Mouse (Mus musculus): ENCODE data around the gene Six5. TPM values are rescaled to one million over a fixed set of nuclear protein-coding genes. Genes with fewer than 3 reads are reported as not detected.

Six5 gene
- polyA plus RNA-seq, 1 experiment, result 1.6 TPM

GRCm38 (mm10) chr7:19088813-19089212 is 5.6 kb upstream of the Six5 start:
- TF ChIP-seq CEBPB (IDR thresholded peaks at IDR 0.05; ENCODE audit: low read depth), result no peak
- peak; percentile 56 for TF ChIP-seq CTCF (IDR thresholded peaks at IDR 0.05; ENCODE audit: control insufficient read depth, insufficient read depth, insufficient read length)

GRCm38 (mm10) chr7:19091913-19092312 is 2.5 kb upstream of the Six5 start:
- TF ChIP-seq CEBPB (IDR thresholded peaks at IDR 0.05; ENCODE audit: low read depth), result no peak
- TF ChIP-seq USF1 (IDR thresholded peaks at IDR 0.05; ENCODE audit: low read depth), result no peak
- no peak for TF ChIP-seq CTCF (IDR thresholded peaks at IDR 0.05; ENCODE audit: control insufficient read depth, insufficient read depth, insufficient read length)
- TF ChIP-seq FOSL1 (IDR thresholded peaks at IDR 0.05; ENCODE audit: insufficient read depth, low read length, poor library complexity, severe bottlenecking), result no peak
- no peak for TF ChIP-seq MAX (IDR thresholded peaks at IDR 0.05)
- TF ChIP-seq MYOG (IDR thresholded peaks at IDR 0.05; ENCODE audit: control insufficient read depth, extremely low read depth, insufficient read length), result no peak
- no peak for TF ChIP-seq MYOD1 (IDR thresholded peaks at IDR 0.05; ENCODE audit: control insufficient read depth, insufficient read length, low read depth)
- Histone ChIP-seq H3K36me3 (ENCODE audit: control insufficient read depth, insufficient read depth) (peaks cover 45% of the 10 kb centered on the region), H3K4me3 (ENCODE audit: insufficient read depth, poor library complexity, severe bottlenecking) (no peak overlapping the region), H3ac (ENCODE audit: control insufficient read depth, insufficient read length, low read depth) (no peak overlapping the region), H3K79me2 (ENCODE audit: control insufficient read depth, insufficient read depth) (no peaks in the 10 kb centered on the region), H3K27me3 (ENCODE audit: control insufficient read depth, insufficient read depth, insufficient read length) (no peaks in the 10 kb centered on the region), H3K79me3 (ENCODE audit: low read depth) (no peaks in the 10 kb centered on the region)

More at GRCm38 (mm10) chr7:19088813-19089212, 5.6 kb upstream of the Six5 start:
- H3K36me3 ChIP-seq (ENCODE audit: control insufficient read depth, insufficient read depth), result peaks cover 53% of the 10 kb centered on the region
- H3K79me2 ChIP-seq (ENCODE audit: control insufficient read depth, insufficient read depth), result peaks cover 16% of the 10 kb centered on the region
- H3K4me3 ChIP-seq (ENCODE audit: insufficient read depth, poor library complexity, severe bottlenecking), result no peak overlapping the region
- H3ac ChIP-seq (ENCODE audit: control insufficient read depth, insufficient read length, low read depth), result no peak overlapping the region
- H3K27me3 ChIP-seq (ENCODE audit: control insufficient read depth, insufficient read depth, insufficient read length), result no peaks in the 10 kb centered on the region
- no peaks in the 10 kb centered on the region for H3K79me3 ChIP-seq (ENCODE audit: low read depth)

DNA sequence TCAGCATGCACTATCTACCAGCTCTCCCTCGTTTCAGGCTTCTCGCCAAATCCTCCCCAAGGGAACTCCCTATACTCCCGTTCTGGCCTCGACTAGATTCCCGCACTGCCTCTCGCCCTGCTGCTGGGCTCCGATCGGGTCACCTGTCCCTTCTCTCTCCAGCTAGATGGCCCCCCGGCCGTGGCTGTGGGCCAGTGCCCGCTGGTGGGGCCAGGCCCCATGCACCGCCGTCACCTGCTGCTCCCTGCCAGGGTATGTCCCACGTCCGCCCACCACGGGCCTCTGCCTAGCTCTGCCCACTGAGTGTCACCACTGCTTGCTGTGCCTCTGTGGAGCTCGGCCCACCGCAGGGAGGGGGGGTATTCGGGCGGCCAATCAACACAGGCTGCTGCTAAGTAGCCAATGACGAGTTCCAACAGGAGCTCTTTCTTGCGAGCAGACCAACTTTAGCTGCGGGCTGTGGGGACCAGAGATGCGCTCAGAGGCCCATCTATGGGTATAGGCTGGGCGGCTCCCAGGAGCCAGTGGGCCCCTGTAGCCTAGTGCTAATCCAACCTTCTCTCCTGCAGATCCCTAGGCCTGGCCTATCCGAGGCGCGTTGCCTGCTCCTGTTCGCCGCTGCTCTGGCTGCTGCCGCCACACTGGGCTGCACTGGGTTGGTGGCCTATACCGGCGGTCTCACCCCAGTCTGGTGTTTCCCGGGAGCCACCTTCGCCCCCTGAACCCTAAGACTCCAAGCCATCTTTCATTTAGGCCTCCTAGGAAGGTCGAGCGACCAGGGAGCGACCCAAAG is 1.8 kb upstream of the Six5 start:
- Histone ChIP-seq H3K4me3 (ENCODE audit: insufficient read depth, poor library complexity, severe bottlenecking) (no peak overlapping the region), H3ac (ENCODE audit: control insufficient read depth, insufficient read length, low read depth) (no peak overlapping the region), H3K79me2 (ENCODE audit: control insufficient read depth, insufficient read depth) (no peaks in the 10 kb centered on the region), H3K36me3 (ENCODE audit: control insufficient read depth, insufficient read depth) (peaks cover 38% of the 10 kb centered on the region), H3K27me3 (ENCODE audit: control insufficient read depth, insufficient read depth, insufficient read length) (no peaks in the 10 kb centered on the region), H3K79me3 (ENCODE audit: low read depth) (no peaks in the 10 kb centered on the region)
- no peak for TF ChIP-seq CTCF (IDR thresholded peaks at IDR 0.05; ENCODE audit: control insufficient read depth, insufficient read depth, insufficient read length)
- TF ChIP-seq CEBPB (IDR thresholded peaks at IDR 0.05; ENCODE audit: low read depth), result no peak
- no peak for TF ChIP-seq USF1 (IDR thresholded peaks at IDR 0.05; ENCODE audit: low read depth)
- no peak for TF ChIP-seq MYOG (IDR thresholded peaks at IDR 0.05; ENCODE audit: control insufficient read depth, extremely low read depth, insufficient read length)
- no peak for TF ChIP-seq FOSL1 (IDR thresholded peaks at IDR 0.05; ENCODE audit: insufficient read depth, low read length, poor library complexity, severe bottlenecking)
- TF ChIP-seq MAX (IDR thresholded peaks at IDR 0.05), result no peak
- TF ChIP-seq MYOD1 (IDR thresholded peaks at IDR 0.05; ENCODE audit: control insufficient read depth, insufficient read length, low read depth), result no peak

DNA sequence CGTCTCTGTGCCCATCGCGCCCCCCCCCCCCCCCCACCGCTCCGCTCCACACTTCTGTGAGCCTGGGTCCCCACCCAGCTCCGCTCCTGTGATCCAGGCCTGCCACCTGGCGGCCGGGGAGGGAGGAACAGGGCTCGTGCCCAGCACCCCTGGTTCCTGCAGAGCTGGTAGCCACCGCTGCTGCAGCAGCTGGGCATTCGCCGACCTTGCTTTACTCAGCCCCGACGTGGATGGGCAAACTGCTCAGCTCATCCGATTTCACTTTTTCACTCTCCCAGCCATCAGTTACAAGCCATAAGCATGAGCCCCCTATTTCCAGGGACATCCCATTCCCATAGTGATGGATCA is 1.2 kb upstream of the Six5 start:
- Histone ChIP-seq H3K4me3 (ENCODE audit: insufficient read depth, poor library complexity, severe bottlenecking) (no peak overlapping the region), H3K36me3 (ENCODE audit: control insufficient read depth, insufficient read depth) (peaks cover 33% of the 10 kb centered on the region), H3ac (ENCODE audit: control insufficient read depth, insufficient read length, low read depth) (no peak overlapping the region), H3K79me3 (ENCODE audit: low read depth) (no peaks in the 10 kb centered on the region), H3K79me2 (ENCODE audit: control insufficient read depth, insufficient read depth) (no peaks in the 10 kb centered on the region), H3K27me3 (ENCODE audit: control insufficient read depth, insufficient read depth, insufficient read length) (no peaks in the 10 kb centered on the region)
- TF ChIP-seq CTCF (IDR thresholded peaks at IDR 0.05; ENCODE audit: control insufficient read depth, insufficient read depth, insufficient read length) (peak; percentile 92), MYOD1 (IDR thresholded peaks at IDR 0.05; ENCODE audit: control insufficient read depth, insufficient read length, low read depth) (no peak)

GRCm38 (mm10) chr7:19093537-19094385 is 633 bp upstream of the Six5 start:
- Histone ChIP-seq H3K27me3 (ENCODE audit: control insufficient read depth, insufficient read depth, insufficient read length) (no peaks in the 10 kb centered on the region), H3K79me2 (ENCODE audit: control insufficient read depth, insufficient read depth) (no peaks in the 10 kb centered on the region)

More at GRCm38 (mm10) chr7:19093537-19094385, 633 bp upstream of the Six5 start:
- TF ChIP-seq MAX (IDR thresholded peaks at IDR 0.05), result no peak
- no peak for TF ChIP-seq MYOD1 (IDR thresholded peaks at IDR 0.05; ENCODE audit: control insufficient read depth, insufficient read length, low read depth)
- TF ChIP-seq FOSL1 (IDR thresholded peaks at IDR 0.05; ENCODE audit: insufficient read depth, low read length, poor library complexity, severe bottlenecking), result no peak
- no peak for TF ChIP-seq CTCF (IDR thresholded peaks at IDR 0.05; ENCODE audit: control insufficient read depth, insufficient read depth, insufficient read length)
- TF ChIP-seq CEBPB (IDR thresholded peaks at IDR 0.05; ENCODE audit: low read depth), result no peak
- no peak for TF ChIP-seq MYOG (IDR thresholded peaks at IDR 0.05; ENCODE audit: control insufficient read depth, extremely low read depth, insufficient read length)
- Histone ChIP-seq H3K4me3 (ENCODE audit: insufficient read depth, poor library complexity, severe bottlenecking) (peak overlapping the region; percentile 29), H3K36me3 (ENCODE audit: control insufficient read depth, insufficient read depth) (peaks cover 28% of the 10 kb centered on the region), H3K79me3 (ENCODE audit: low read depth) (no peaks in the 10 kb centered on the region), H3ac (ENCODE audit: control insufficient read depth, insufficient read length, low read depth) (peak overlapping the region; percentile 53)
